Mouse (Mus musculus) Patski (cell line): ENCODE data around the gene Milr1. TPM values are rescaled to one million over a fixed set of nuclear protein-coding genes. Genes with fewer than 3 reads are reported as not detected.
A peak's percentile ranks its signal among the peaks of the same experiment; 100 is the strongest.
"Not testable (repeated sequence)": the region's sequence is repeated elsewhere in the genome, so short reads cannot be mapped to it uniquely, and the experiment has no call there.

Experiments used
- ATAC-seq: fragments of 100-300 bp; one replicate; pipeline ENCODE4 v1.8.0; 2021
- CTCF ChIA-PET: fragments of 350-600 bp; sonication (Branson Sonifier 250); formaldehyde crosslinking; loops from one replicate; lab custom pipeline; 2022; ENCODE audit warnings: inconsistent platforms; lab: Charles Lee
- POLR2A ChIA-PET: fragments of 350-600 bp; sonication (Branson Sonifier 250); formaldehyde crosslinking; loops from one replicate; lab custom pipeline; 2022; ENCODE audit warnings: antibody characterized with exemption, inconsistent platforms; lab: Charles Lee
- DNase-seq: peaks from one replicate; pipeline ENCODE4 v3.0.0-alpha.2; 2011; ENCODE audit warnings: low read depth, low spot score
- H3K27me3 ChIP-seq: fragments of 371-371 bp; one replicate; pipeline ENCODE4 v1.5.1; 2021
- CTCF ChIP-seq: fragments of 100-300 bp; IDR thresholded peaks from one replicate; pipeline ENCODE4 v1.5.1; 2021
- in situ Hi-C: fragments of 300-500 bp; cut with MboI; formaldehyde crosslinking; loops from 3 replicates; pipeline ENCODE4 v1.11.1; 2018; ENCODE audit warnings: low pct_unique_long_range_greater_than_20kb, mixed read lengths
- polyA plus RNA-seq: library from polyadenylated mRNA; unstranded; gene quantifications from one replicate; pipeline ENCODE4 v1.2.3, GENCODE M21; 2021

The Milr1 gene
- polyA plus RNA-seq, 1 experiment from 2014 or later = 0.59 TPM

DNA sequence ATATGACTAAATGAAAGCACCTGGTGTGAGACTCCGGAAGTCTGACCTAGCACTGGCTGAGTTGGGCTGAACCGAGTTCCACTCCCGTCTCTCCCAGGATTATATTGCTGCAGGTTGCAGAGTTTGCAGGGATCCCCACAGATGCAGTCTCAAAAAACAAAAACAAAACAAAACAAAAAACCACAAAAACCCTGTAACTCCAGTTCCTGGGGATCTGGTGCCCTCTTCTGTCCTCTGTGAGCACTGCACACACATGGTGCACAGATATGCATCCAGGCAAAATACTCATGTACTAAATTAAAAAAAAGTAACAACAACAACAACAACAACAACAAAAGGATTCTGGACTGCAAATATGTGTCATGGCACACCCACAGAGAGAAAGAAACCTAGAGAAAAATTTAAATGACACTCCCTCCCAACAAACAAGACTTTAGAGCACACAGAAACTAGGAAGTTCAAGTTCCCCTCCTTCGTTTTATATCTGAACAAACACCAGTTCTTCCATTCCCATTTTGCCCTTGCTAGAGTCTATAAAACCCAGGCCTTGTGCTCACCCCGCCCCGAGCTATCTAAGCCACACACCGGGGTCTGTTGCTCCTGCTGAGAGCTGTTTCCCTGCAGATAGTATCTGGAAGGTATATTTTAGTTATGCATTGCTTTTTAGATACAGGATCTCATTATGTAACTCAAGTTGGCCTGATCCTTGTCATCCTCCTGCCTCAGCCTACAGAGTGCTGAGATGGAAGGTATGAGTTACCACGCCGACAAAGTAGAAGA lies 19.4 kb downstream of the Milr1 start:
- ChIA-PET POLR2A (no interaction called here), CTCF (interaction anchor here (0.7 kb wide), 1 partner anchor 11 kb away, joined by 3 read pairs; no protein-coding TSS in a partner anchor)
- no peak for DNase-seq
- peak; percentile 79 for TF ChIP-seq CTCF
- no peaks in the 10 kb centered on the region for H3K27me3 ChIP-seq
- no peak for ATAC-seq
- in situ Hi-C loops = loop anchor here (25.0 kb wide), 1 partner anchor 258 kb away; no protein-coding TSS in a partner anchor

DNA sequence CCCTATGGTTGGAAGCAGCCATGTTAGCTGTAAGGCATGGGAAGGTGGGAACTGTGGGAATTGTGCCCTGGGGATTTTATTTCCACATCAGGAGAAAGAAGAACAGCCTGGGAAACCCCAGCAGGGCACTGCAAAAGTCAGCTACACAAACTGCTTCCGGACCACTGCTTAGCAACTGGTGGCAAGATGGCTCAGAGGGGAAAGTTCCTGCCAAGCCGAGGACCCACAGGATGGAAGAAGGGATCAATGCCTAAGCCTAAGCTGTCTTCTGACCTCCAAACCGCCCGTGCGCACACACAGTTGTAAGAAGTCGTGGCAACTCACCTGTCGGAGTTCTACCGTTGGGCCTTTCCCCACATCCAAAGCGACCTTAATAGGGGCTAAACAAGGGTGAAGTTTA lies 22.0 kb downstream of the Milr1 start:
- DNase-seq (no peak), ATAC-seq (no peak)
- ChIA-PET CTCF (interaction anchor here (1.7 kb wide), 1 partner anchor 11 kb away, joined by 5 read pairs; no protein-coding TSS in a partner anchor), POLR2A (no interaction called here)
- in situ Hi-C loops = loop anchor here (25.0 kb wide), 1 partner anchor 261 kb away; no protein-coding TSS in a partner anchor
- no peak for TF ChIP-seq CTCF
- no peaks in the 10 kb centered on the region for H3K27me3 ChIP-seq

GRCm38 (mm10) chr11:106776960-106777359 lies 25.9 kb downstream of the Milr1 start:
- ATAC-seq = no peak
- H3K27me3 ChIP-seq = no peaks in the 10 kb centered on the region
- DNase-seq = no peak
- ChIA-PET POLR2A (interaction anchor here (1.5 to 2.0 kb wide), 2 partner anchors 10 to 12 kb away, joined by 5 read pairs; partner anchors contain the start of genes Cep95 and Ddx5), CTCF (interaction anchor here (1.0 kb wide), 1 partner anchor 34 kb away, joined by 3 read pairs; no protein-coding TSS in a partner anchor)
- in situ Hi-C loops = no loop called here
- no peak for TF ChIP-seq CTCF

DNA sequence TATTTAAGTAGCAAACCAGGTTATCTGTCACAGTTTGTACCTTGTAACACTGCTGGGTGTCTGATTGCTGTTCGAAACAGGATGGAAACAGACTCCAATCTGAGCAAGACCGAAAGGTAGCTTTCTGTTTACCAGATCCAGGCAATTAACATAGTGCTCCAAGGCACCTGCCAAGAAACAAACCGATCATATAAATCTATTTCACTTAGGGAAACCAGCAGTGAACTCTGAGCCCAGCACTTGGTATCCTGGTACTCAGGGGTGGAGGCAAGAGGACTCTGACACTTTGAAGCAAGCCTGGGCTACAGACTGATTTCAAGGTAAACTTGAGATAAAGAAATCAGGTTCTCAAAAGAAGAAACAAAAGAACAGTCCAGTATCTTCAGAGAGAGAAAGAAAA lies 26.4 kb downstream of the Milr1 start:
- in situ Hi-C loops = no loop called here
- ATAC-seq = no peak
- ChIA-PET POLR2A (interaction anchor here (1.5 to 2.0 kb wide), 2 partner anchors 10 to 11 kb away, joined by 5 read pairs; partner anchors contain the start of genes Cep95 and Ddx5), CTCF (interaction anchor here (1.0 kb wide), 1 partner anchor 35 kb away, joined by 3 read pairs; no protein-coding TSS in a partner anchor)
- no peak for DNase-seq
- H3K27me3 ChIP-seq = no peaks in the 10 kb centered on the region
- no peak for TF ChIP-seq CTCF

- no peak for DNase-seq
- in situ Hi-C loops = no loop called here
- ChIA-PET POLR2A (interaction anchor here (1.5 to 2.2 kb wide), 3 partner anchors 9 to 11 kb away, joined by 5 to 16 read pairs (median 5); partner anchors contain the start of genes Cep95 and Ddx5), CTCF (interaction anchor here (0.6 to 1.2 kb wide), 3 partner anchors 14 to 403 kb away, joined by 3 read pairs; no protein-coding TSS in a partner anchor)
- no peak for ATAC-seq
- no peaks in the 10 kb centered on the region for H3K27me3 ChIP-seq
- TF ChIP-seq CTCF = no peak
These were observed 27.1 kb downstream of the Milr1 start for GRCm38 (mm10) chr11:106778132-106778531.

DNA sequence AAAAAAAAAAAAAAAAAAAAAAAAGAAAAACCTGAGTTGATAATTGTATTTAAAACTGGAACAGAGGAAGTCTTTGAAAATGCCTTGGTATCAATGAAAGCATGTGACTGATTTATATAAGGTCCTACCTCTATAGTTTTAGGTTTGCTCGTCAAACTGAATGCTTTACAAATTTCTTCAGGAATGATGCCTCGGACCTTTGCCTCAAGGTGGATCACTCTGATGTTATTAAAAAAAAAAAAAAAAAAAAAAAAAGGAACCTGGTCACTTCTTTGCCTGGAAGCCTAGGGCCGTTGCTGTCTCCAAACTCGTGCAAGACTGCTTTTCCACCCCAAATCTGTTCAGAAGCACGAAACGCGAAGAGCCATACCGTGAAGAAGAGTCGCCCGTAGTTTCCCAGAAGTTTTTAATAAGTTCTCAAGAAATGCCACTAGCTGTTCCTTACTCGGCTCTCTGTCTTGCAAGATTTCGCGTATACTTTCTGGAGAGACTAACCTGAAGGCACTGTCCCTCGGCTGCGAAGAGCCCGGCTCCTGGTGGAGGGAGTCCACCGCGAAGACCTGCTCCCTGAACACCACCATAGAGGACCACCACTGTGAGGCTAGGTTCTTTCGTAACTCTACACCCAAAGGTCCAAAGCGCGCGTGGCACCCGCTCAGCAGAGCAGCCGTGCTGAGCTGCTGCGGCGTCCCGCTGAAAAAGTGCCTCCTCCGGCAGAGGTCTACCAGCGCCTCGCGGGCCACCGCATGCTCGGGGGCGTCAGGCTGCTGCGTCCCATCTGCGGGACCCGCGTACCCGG lies 27.8 kb downstream of the Milr1 start:
- ATAC-seq = peak; percentile 49
- TF ChIP-seq CTCF = no peak
- in situ Hi-C loops = no loop called here
- no peak for DNase-seq
- CTCF ChIA-PET = interaction anchor here (1.2 to 1.7 kb wide), 3 partner anchors 12 to 36 kb away, joined by 3 to 5 read pairs (median 4); no protein-coding TSS in a partner anchor
- POLR2A ChIA-PET = interaction anchor here (0.7 to 2.2 kb wide), 2 partner anchors 9 to 180 kb away, joined by 3 to 16 read pairs; partner anchors contain the start of genes Cep95 and Ddx5
- no peaks in the 10 kb centered on the region for H3K27me3 ChIP-seq

- ATAC-seq = peak; percentile 95
- in situ Hi-C loops = no loop called here
- TF ChIP-seq CTCF = no peak
- ChIA-PET POLR2A (interaction anchor here (0.7 to 2.2 kb wide), 2 partner anchors 9 to 179 kb away, joined by 3 to 16 read pairs; partner anchors contain the start of genes Cep95 and Ddx5), CTCF (interaction anchor here (1.4 to 1.7 kb wide), 2 partner anchors 11 to 37 kb away, joined by 4 to 5 read pairs; no protein-coding TSS in a partner anchor)
- no peaks in the 10 kb centered on the region for H3K27me3 ChIP-seq
- peak; percentile 63 for DNase-seq
These were observed 28.5 kb downstream of the Milr1 start, which contains the start of gene Polg2 for GRCm38 (mm10) chr11:106779388-106780088. TSS of gene Polg2 (minus strand) at chr11:106779537.

GRCm38 (mm10) chr11:106780089-106780425 lies 29.0 kb downstream of the Milr1 start:
- POLR2A ChIA-PET = interaction anchor here (2.2 kb wide), 1 partner anchor 8 kb away, joined by 16 read pairs; the partner anchor contains the start of genes Cep95 and Ddx5
- TF ChIP-seq CTCF = no peak
- DNase-seq = no peak
- peak; percentile 10 for ATAC-seq
- CTCF ChIA-PET = interaction anchor here (1.4 to 1.7 kb wide), 2 partner anchors 11 to 38 kb away, joined by 4 to 5 read pairs; no protein-coding TSS in a partner anchor
- H3K27me3 ChIP-seq = no peaks in the 10 kb centered on the region
- in situ Hi-C loops = no loop called here

GRCm38 (mm10) chr11:106780590-106781220 lies 29.7 kb downstream of the Milr1 start:
- ATAC-seq (no peak), DNase-seq (no peak)
- ChIA-PET CTCF (interaction anchor here (1.7 kb wide), 1 partner anchor 10 kb away, joined by 4 read pairs; no protein-coding TSS in a partner anchor), POLR2A (interaction anchor here (2.2 kb wide), 1 partner anchor 7 kb away, joined by 16 read pairs; the partner anchor contains the start of genes Cep95 and Ddx5)
- no peaks in the 10 kb centered on the region for H3K27me3 ChIP-seq
- TF ChIP-seq CTCF = no peak
- in situ Hi-C loops = no loop called here

DNA sequence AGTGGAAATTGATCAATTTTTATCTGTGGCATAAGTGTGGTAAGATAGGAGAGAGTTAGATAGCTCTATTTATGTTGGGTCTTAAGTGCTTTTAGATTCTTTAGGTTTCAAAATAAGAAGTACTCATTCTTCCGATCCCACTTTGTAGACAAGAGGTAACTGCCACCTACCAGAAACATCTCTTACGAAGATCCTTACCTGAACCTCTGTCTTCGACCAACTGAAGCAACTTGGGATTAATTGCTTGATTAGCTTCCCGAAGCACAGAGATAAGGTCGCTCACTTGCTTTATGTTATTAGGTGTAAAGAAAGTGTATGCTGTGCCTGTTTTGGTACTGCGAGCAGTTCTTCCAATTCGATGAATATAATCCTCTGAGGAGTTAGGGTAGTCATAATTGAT lies 31.2 kb downstream of the Milr1 start:
- not testable (repeated sequence) for ATAC-seq

More for the DNA sequence above, 31.2 kb downstream of the Milr1 start:
- CTCF ChIA-PET, DNase-seq, H3K27me3 ChIP-seq, in situ Hi-C loops, POLR2A ChIA-PET: not testable (repeated sequence)
